Mouse (Mus musculus): Measurements from ENCODE around the gene Mecom.

The Mecom gene

DNA sequence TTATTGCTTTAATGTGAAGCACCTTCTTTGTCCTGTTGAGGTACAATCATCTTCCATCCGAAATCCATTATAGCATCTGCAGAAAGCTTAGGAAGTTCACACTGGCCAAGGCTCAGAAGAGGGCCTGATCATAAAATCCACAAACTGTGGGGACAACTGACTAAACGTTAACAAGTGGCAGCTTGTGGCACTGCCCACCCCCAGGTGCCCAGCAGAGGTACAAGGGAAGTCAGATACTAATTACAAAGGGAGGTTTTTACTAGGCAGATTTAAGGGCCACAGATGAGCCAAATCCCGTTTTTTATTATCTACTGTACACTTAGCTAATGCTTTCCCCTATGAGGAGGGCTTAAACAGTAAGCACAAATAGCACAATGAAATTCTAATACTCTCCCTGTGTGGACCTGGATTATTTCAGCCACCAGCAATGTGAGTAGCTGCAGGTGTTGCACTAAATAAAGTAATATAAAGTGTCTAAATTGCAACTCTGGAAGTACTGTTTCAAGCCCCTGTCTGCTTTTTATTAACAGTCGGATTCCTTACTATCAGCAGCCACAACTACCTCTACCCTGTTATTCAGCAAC lies 443.2 kb downstream of the Mecom start:
- DNase-seq (ENCODE audit: low spot score in 2 of 2), result no peak

DNA sequence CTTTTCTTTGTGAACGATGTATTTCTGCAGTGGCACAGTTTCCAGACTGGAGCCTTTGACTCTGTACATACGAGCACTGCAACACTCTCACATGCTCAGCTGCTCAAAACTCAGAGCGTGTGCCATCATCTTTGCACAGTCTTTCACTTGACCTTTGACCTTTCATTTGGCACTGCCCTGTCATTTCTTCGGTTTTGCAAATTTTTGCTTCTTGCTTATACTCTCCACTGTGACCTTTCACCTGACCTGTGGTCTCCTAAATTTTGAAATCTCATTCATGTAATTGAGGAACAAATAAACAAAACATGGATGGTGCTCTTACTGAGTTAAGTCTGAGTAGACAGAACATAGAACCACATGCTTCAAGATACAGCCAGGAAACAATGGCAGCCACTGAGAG lies 446.7 kb downstream of the Mecom start:
- DNase-seq (ENCODE audit: low spot score in 2 of 2), result no peak

DNA sequence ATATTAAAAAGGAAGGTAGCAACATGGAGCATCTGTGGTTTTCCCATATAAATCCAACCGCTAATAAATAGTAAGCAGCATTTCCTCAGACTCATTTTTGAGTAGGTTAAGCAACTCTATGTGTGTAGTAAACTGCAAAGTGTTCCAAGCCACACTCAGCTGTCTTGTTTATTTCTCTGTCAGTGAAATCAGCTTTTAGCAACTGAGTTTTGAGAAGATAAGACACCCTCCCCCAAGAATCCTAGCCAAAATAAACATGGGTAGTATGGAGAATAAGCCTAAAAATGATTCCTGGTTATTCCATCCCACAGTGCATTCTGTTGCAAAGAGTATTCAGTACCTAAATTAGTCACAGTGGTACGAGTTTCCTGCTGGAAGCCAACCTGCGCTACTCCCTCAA lies 450.1 kb downstream of the Mecom start:
- no peak for DNase-seq (ENCODE audit: low spot score in 2 of 2)

DNA sequence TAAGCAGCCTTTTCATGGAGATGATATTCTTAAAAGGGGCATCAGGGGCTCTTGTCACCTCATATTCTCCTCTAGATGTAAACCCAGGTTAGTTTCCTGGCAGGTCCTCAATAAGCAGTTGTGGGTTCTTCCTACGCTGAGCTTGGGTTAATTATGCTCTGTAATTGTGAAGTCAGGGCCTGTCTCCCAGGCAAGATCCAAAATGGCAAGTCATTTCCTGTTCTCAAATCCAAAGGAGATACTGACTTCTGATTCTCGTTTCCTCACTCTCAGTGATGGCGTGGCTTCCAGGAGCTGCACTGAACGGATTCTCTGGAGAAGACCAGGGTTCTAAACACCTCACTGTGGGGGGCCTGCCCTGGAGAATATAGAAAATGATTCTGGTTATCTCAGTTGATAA lies 450.7 kb downstream of the Mecom start:
- no peak for DNase-seq (ENCODE audit: low spot score in 2 of 2)

DNA sequence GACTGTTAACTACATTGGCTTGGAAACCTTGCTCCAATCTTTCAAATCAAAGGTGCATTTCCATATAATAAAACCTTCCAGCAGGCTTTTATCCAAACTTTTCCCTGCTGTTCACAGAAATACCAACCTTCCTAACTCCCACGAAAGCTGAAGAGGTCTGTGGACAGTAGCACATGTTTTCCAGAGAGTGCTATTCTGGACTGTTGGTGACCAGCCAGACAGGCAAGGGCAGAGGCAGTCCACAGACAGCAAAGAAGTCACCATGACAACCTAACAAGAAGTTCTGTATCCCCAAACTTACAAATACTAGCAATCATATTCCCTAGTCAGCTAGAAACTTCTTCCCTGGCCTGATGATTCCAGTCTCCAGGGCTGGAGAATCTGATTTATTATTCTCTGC lies 454.8 kb downstream of the Mecom start:
- no peak for DNase-seq (ENCODE audit: low spot score in 2 of 2)

DNA sequence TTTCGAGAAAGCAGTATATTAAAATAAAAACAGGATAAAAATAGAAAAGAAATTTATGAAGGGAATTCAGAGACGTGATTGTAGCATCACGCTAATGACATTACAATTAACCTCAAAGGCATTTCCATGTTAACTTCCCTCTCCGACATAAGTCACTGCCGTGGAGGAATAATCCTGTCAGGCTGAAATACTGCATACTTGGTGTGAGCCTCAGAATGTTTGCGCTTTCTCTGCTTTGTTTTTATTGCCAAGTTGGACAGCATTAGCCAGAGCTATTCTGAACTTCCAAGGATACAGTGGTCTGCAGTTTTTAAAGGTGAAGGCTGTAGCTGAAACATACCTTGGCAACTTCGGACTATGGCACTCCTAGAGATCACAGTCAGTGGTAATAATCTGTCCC lies 455.3 kb downstream of the Mecom start:
- no peak for DNase-seq (ENCODE audit: low spot score in 2 of 2)

DNA sequence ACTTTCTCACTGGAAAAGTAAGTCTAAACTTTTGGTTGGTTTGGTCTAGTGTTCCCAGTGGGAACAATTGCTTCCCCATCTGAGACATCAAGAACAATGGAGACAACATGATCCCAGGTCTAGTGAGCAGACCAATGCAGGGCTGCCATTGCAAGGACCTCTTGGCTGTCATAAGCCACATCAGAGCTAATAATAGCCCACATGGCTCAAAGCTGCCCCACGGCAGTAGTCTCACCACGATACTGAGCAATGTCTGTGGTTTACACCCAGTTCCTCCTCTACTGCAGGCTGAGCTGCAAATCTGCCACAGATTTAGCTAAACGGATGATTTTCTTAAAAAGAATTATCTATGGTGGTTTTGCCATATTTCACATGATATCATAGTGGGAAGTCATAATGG lies 455.9 kb downstream of the Mecom start:
- DNase-seq (ENCODE audit: low spot score in 2 of 2), result no peak

DNA sequence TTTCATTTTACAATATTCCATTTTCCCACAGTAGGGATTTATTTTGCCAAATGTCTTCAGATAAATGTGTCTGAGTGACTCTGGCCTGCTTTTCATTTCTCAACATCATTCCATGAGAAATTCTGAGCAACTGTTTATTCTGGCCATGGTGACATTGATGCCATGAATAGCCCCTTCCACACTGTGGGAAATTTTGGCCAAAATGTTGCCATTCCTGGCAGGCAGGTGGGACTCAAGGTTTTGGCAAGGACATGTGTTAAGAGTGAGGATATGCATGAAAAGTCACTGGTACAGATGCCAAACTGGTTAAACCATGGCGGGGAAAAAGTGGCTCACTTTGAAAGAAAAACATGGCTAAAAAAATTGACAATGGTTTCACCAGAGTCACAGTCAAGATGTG lies 456.4 kb downstream of the Mecom start:
- no peak for DNase-seq (ENCODE audit: low spot score in 2 of 2)

DNA sequence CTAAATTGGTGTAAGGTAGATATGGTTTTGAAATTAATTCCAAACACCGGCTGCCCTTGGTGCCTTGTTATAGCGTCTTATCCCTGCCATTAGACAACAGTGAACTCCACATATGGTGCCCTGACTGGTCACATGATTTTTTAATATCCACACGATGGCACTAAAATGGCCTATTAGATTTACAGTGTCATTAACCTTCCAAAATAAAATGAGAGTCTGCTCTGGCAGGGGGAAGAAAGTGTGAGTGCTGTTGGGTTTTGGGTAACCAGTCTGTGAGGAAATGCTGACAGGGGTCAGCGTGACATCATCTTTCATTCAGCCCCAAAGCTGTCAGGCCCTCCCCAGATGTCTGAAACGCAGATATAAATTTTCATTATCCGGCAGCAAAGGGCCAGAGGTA lies 461.7 kb downstream of the Mecom start:
- no peak for DNase-seq (ENCODE audit: low spot score in 2 of 2)

DNA sequence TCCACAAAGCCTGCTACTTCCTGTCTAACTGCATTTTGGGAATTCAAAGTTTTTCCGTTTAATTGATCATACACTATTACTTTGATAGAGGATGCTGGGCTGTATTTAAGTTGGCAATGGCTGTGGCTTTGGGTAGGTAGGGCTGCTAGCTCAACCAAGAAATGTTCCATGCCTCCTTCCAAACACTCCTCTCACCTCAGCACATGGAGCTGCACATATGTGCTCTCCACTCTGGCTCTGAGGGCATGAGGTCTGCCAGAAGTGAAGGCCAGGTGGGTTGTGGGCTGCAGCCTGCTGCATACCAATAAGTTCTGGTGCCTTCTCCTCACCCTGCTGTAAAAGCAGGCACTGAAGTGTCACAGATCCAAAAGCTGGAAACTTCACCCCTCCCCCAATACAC lies 464.0 kb downstream of the Mecom start:
- DNase-seq (ENCODE audit: low spot score in 2 of 2), result no peak

DNA sequence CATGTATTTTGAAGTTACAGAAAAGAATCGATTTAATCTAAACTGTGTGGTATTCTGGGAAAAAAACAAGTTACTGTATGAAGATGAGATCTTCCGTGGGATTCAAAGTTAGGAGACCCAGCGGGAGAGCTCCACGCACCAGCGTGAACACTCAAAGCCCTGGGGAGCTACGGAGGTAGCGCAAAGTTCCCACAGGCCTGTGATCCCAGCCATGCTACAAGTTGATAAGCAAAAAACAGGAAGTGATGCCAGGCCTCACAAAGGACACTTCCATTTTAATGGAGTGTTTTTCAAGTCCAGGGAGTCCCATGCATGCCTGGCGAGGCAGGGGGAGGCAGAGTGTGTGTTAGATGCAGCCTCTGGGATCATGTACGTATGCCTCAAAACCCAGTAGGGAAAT lies 464.5 kb downstream of the Mecom start:
- no peak for DNase-seq (ENCODE audit: low spot score in 2 of 2)

DNA sequence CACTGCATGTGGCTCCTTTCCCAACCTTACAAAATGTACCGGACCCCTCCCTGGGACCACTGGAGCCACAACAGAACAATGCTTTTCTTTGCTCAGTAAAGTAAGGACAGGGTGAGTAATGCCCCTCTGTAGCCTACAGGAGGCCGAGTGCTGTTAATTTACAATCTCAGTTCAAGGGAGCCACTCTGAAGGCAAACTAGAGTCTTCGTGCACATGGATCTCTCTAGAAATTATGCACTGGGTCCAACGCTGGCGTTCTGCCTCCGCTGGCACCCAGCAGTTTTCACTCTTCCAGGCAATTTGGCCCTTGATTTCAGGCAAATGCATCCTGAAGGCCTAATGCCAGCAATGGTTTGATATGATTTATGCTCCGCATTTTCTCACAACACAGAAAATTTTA lies 467.0 kb downstream of the Mecom start:
- DNase-seq (ENCODE audit: low spot score in 2 of 2), result no peak

DNA sequence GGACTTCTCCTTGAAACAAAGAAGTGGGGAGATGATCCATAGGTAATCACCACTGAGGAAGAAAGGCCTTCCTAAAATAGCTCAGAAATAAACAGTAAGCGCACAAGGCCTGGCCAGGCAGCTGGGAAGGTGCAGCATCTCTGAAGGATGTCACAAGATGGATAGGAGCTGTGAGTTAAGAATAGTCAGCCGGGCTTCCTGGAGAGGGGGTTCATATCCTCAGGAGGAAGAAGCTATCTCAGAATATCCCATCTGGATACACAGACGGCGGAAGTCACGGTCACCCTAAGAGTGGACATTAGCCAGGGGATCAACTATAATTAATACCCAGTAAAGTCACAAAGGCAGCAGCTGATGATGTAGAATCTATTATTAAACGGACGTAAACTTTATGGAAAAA lies 471.3 kb downstream of the Mecom start:
- no peak for DNase-seq (ENCODE audit: low spot score in 2 of 2)

DNA sequence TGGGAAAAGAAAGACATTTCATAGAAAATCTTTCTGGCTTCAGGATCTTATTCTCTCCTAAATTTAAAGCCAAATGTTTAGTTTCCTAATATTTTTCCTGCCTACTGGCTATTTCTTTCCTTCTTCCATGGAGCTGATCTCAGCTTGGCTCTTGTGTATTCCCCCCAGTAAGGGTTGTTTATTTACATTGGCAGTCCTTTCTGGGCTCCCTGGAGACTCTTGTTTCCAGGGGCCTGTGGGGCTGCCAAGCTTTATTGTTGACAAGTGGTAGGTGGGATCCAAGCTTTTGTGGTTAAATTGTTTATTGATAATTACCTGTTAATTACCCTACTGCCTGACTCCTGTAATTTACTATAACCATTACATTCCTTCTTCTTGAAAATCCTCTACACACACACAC lies 476.5 kb downstream of the Mecom start:
- DNase-seq (ENCODE audit: low spot score in 2 of 2), result no peak

DNA sequence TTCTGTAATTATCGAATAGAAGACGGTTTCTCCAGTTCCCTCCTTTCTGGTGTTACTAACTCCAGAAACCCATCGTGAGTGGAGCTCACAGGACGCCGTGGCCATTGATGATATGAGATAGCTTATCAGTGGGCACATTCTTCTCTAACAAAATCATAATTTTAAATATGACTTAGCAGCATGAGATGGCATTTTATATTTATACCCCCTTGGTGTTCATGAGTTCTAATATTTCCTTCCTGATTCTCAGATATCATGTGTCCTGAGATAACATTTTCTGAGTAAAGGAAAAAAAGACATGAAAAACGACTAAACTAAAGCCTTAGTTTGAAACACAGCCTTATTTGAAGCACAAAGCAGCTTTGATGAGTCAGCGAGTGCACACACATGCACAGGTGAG lies 481.3 kb downstream of the Mecom start:
- DNase-seq (ENCODE audit: low spot score in 2 of 2), result no peak

DNA sequence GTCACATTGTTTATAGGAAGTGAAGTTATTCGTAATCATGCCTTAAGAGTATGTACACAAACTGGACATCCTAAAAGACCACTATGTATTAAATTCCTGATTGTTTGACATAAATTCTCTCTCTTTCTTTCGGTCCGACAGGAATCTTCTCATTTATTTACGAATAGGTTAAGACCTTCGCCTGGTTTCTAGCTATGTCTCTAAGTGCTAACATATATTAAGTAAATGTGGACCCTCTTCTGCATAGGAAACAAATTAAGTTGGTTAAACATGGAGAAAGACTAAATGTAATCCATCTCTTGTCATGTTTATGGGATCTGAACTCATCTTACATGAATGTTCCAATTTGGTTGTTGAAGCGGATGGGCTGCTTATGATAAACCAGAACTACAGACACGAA lies 487.8 kb downstream of the Mecom start:
- no peak for DNase-seq (ENCODE audit: low spot score in 2 of 2)

DNA sequence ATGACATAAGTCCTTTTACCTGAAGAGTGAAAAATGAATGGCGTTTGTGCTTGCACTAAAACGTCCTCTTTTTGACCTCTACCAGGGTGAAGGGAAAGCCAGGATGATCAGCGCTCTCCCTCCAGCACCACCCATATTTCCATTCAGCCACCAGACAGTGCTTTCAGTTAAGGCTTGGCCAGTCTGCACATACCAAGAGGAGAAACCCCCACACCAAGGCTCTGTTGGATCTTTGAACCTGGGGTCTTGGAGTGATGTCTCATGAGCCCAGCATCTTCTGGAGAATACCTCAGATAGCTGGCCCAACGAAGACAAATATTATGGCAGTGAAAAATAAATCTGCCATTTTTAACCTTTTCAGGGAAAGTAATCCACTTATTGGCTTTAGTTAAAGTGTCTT lies 488.2 kb downstream of the Mecom start:
- DNase-seq (ENCODE audit: low spot score in 2 of 2), result no peak

DNA sequence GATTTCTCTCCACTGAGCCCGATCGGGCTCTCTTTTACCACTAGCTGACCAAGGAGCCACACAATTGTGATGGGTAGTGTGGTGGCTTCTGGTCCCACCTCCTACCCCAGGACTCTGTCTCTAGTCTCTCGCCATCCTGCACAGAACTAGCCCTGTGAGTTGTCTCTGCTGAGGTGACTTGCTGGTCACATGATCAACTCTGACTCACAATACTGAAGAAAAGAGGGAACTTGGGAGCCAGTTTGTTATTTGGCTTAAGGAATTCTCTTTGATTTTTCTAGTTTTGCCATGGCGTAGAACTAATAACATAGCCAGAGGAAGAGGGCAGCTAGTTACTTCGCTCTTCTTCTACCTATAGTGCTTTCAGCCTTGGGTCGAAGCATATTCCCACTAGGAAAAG lies 496.5 kb downstream of the Mecom start:
- no peak for DNase-seq (ENCODE audit: low spot score in 2 of 2)

DNA sequence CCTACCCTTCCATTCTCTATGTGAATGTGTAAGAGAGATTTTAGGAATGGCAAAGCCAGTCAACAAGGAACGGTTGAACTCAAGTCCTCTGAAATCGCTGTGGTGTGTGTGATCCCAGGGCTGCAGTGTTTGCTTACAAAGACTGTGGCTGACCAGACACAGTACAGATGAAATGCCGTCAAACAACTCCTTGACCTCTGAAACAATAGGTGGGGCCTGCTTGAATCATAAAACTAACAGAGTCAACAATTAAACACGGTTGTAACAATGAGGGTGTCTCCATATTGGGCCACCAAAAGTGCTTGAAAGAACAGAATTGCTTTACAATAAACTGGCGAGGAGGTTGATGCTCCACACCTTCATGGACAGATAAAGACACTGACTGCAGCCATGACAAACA lies 497.0 kb downstream of the Mecom start:
- DNase-seq (ENCODE audit: low spot score in 2 of 2), result no peak

DNA sequence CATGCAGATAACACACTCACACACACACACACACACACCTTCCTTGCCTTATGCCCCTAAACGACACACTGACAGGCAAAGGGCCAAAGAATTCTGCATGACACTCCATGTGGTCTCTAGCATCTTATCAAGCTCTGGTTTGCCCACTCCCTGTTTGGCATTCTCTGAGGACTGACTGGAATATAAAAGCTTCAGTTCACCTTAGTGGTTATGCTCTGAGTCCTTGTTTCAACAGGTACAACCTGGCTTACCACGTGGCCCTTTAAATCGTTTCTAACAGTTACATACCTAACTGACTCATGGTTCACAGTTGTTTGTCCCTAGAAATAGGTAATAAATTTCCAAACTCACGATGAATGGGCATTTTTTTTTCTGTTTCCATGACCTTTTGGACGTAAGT lies 499.0 kb downstream of the Mecom start:
- no peak for DNase-seq (ENCODE audit: low spot score in 2 of 2)

DNA sequence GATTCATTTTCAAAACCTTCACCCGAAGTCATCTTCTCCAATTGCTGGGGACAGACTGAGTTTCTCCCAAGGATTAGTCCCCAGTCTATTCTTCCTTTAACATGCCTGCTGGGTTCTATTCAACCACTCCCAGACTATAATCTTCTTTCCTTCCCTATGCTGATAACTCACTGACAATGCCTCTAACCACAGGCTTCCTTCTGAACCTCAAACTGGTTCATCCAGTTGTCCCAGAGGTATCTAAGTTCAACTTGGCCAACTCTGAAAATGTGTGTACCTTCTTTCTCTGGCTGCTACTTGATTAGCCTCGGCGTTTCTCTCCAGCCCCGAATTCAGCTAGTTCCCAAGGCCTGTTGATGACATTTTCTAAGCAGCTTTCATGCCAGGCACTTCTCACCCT lies 499.7 kb downstream of the Mecom start:
- no peak for DNase-seq (ENCODE audit: low spot score in 2 of 2)

DNA sequence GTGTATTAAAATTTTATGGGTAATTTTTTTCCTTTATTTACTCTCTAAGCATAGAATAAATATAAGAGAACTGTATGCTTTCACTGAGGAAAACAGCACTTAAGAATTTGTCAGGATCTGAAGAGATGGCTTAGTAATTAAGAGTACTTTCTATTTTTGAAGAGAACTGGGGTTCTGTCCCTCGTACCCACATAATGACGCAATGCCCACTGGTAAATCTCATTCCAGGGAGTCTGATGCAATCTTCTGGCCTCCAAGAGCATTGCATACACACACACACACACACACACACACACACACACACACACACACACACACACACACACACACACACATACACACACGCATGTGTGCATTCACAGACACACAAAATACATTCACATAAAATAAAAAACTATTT lies 504.3 kb downstream of the Mecom start:
- DNase-seq (ENCODE audit: low spot score in 2 of 2), result no peak

DNA sequence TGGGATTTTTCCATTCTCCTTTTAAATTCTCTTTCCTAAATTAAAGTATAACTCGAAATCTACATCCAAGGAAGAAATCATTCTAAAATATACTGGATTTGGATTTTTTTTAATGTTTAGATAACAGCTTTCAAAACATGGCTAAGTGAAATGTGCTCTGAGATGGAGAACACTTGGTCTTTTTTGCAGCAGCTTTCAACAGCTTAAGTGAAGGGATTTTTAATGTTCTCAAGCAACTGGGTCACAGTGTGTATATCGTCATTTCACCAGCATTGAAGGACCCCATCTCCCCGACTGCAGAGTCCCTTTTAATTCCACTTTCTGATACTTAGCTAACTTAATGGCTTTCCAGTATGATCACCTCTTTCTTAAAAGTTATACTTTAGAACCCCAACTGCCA lies 509.3 kb downstream of the Mecom start:
- DNase-seq (ENCODE audit: low spot score in 2 of 2), result no peak

DNA sequence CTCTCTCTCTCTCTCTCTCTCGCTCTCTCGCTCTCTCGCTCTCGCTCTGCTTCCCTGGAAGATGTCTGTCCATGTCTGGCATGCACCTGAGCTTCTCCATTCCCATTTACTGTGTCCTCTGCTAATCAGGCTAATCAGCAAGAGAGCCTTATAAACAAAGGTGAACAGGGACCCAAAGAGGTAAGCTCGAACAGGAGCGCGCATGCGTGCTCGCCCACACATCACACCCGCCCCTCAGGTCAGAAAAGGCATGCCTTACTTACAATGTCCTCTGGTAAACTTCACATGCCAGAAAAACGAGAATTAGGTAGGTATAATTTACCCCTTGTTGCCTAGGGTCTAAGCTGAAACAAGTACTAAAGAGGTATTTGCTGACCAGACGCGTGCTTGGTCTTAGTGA lies 527.8 kb downstream of the Mecom start:
- DNase-seq (ENCODE audit: low spot score in 2 of 2), result no peak

DNA sequence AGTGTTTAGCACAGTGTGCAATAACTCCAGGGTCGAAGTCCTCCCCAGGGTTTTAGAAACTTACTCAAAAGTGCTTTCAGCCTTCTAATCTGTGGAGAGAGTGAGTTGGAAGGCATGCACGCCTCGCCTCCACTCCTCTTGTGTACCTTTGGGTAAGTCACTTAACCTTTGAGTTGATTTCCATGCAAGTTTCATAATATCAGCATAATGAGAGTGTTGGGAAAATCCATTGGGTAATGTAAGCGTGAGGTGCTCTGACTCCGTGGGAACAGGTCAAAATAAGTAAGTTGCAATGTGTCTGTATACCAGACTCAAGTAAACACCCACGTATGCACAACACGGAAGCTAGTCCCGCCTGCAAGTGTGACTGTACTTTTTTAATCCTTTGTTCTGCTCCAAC lies 528.4 kb downstream of the Mecom start:
- no peak for DNase-seq (ENCODE audit: low spot score in 2 of 2)

All from frontal cortex, postnatal 25 days (tissue).